Mouse (Mus musculus) erythroblast, embryonic 14.5 days (primary cell): Measurements from ENCODE around the gene Gm14226.

Experiments used
- GATA1 ChIP-seq: IDR thresholded peaks from 2 replicates; pipeline ENCODE4 v1.6.1; 2012; ENCODE audit warnings: low read length, inconsistent platforms, mixed read lengths
- TAL1 ChIP-seq: IDR thresholded peaks from 3 replicates; pipeline ENCODE4 v1.6.1; 2012; ENCODE audit warnings: low read length, inconsistent platforms, mixed read lengths

DNA sequence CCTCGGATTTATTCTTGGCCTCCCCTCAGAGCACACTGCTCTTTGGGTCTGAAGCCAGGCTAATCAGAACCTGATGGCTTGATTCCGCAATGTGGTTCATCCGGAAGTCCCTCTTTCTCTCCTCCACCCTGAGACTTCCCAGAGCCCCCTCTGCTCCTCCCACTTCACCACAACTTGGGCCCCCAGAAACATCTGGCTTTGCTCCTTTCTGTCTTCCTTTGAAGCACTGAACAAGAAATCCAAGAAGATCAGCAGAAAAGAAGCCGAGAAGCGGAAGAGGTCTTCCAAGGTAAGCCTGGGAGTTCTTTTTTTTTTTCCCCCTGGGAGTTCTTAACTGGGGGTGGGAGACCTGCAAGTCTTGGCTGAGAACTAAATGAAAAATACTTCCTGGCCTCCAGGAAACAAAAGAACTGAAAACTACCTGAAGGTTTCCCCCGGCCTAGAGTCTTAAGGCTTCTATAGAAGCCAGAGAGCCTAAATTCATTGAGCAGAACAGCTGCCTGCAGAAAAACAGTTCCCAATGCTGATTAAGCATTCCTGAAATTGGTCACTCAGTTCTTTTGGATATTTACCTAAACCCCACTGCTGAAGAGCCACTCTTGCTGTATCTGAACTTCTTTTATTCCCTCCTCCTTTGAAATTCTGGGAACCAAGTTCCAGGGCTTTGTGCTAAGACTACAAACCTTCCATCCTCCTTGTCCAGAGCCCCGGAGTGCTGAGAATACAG is 29.5 kb downstream of the Gm14226 start:
- TF ChIP-seq GATA1 (no peak), TAL1 (no peak)
